8 mouse cellular contexts compared by ENCODE assay signal in genomic region chr7:28808957-28809393, GRCm38 (mm10). TPM values are rescaled to one million over a fixed set of nuclear protein-coding genes. Genes with fewer than 3 reads are reported as not detected.
DNase-seq lines count a peak whose midpoint lies in the region; ATAC-seq lines count a peak whose summit lies in the region.

No protein-coding gene starts in this region.

- no peaks in the 10 kb centered on the region for H3K27me3 ChIP-seq in hindbrain, embryonic 12.5 days

- no peaks in the 10 kb centered on the region for H3K9me3 ChIP-seq in hindbrain, embryonic 12.5 days (replicated peaks)

- peak overlapping the region; percentile 91 for H3K9ac ChIP-seq in hindbrain, embryonic 12.5 days

- peak overlapping the region; percentile 100 for H3K27ac ChIP-seq in hindbrain, embryonic 12.5 days

- peak overlapping the region; percentile 91 for H3K4me2 ChIP-seq in hindbrain, embryonic 12.5 days (replicated peaks)

- WGBS in hindbrain, embryonic 12.5 days = under 1% methylated on average over 32 of the region's 32 CpGs

- peak; percentile 97 for DNase-seq in Muller cell, postnatal 12 days (ENCODE audit: inconsistent ontology term)
- peak; percentile 96 for DNase-seq in cerebellum, adult 9-11 months
- peak; percentile 92 to 95 for DNase-seq in frontal cortex, postnatal 10 days (ENCODE audit: low spot score in 2 of 2)
- DNase-seq in layer of hippocampus, postnatal 14 days (ENCODE audit: low spot score in 2 of 2) = peak; percentile 93 to 96
- peak; percentile 97 for DNase-seq in lung, postnatal 10 days
- peak; percentile 96 for DNase-seq in ovary, postnatal 14 days (ENCODE audit: low spot score)
- DNase-seq in thymus, postnatal 10 days (ENCODE audit: low spot score in 2 of 2) = peak; percentile 96 to 97

- peaks cover 21% of the 10 kb centered on the region for H3K36me3 ChIP-seq in hindbrain, embryonic 12.5 days

- ATAC-seq in hindbrain, embryonic 12.5 days (ENCODE audit: low FRiP score) = peak; percentile 65

- H3K4me3 ChIP-seq in hindbrain, embryonic 12.5 days = peak overlapping the region; percentile 79

- H3K4me1 ChIP-seq in hindbrain, embryonic 12.5 days = peaks cover 36% of the 10 kb centered on the region

RNA-seq across cellular contexts. Expression of gene Hnrnpl, which starts 0.6 kb away (rescaled TPM):
- polyA plus RNA-seq in hindbrain, embryonic 12.5 days (2016; fragmentation: Nextera tagmentation; extraction: Ambion mirVana) = 297 and 345 TPM in 2 replicates
- 100 to 1,000 TPM; 379 to 416 TPM for total RNA-seq in layer of hippocampus, postnatal 14 days (2021)

RNA-seq across cellular contexts. Expression of gene Ech1, which starts 16.0 kb away (rescaled TPM):
- 84.7 and 87.8 TPM in 2 replicates for polyA plus RNA-seq in hindbrain, embryonic 12.5 days (2016; fragmentation: Nextera tagmentation; extraction: Ambion mirVana)
- 10 to 100 TPM; 58.2 to 61.2 TPM for total RNA-seq in layer of hippocampus, postnatal 14 days (2021)

RNA-seq across cellular contexts. Expression of gene Rinl, which starts 20.2 kb away (rescaled TPM):
- polyA plus RNA-seq in hindbrain, embryonic 12.5 days (2016; fragmentation: Nextera tagmentation; extraction: Ambion mirVana) = 2.2 and 2.7 TPM in 2 replicates
- 1 to 10 TPM; 2.9 to 3.3 TPM for total RNA-seq in layer of hippocampus, postnatal 14 days (2021)

RNA-seq across cellular contexts. Expression of gene Lgals4, which starts 24.7 kb away (rescaled TPM):
- 5.0 and 5.1 TPM in 2 replicates for polyA plus RNA-seq in hindbrain, embryonic 12.5 days (2016; fragmentation: Nextera tagmentation; extraction: Ambion mirVana)
- total RNA-seq in layer of hippocampus, postnatal 14 days (2021) = 1 to 10 TPM; 3.9 to 4.2 TPM

RNA-seq across cellular contexts. Expression of gene Nfkbib, which starts 41.7 kb away (rescaled TPM):
- 39.8 and 43.0 TPM in 2 replicates for polyA plus RNA-seq in hindbrain, embryonic 12.5 days (2016; fragmentation: Nextera tagmentation; extraction: Ambion mirVana)
- 10 to 100 TPM; 31.4 to 33.9 TPM for total RNA-seq in layer of hippocampus, postnatal 14 days (2021)

Comparison
In these comparisons a context has a peak if more than half of its experiments do, and no peak if none do; other contexts are left out.
1. Peak in every context shown above with its lines: DNase-seq, ATAC-seq, H3K4me3 ChIP-seq and H3K27ac ChIP-seq.